Mouse (Mus musculus): ENCODE results near the gene Ccser1.

GRCm38 (mm10) chr6:61189029-61189428 is 8.9 kb downstream of the Ccser1 start:
- TF ChIP-seq EP300 (optimal IDR thresholded peaks at IDR 0.05), result no peak
- TF ChIP-seq CTCF (IDR thresholded peaks at IDR 0.05; ENCODE audit: low read depth), result no peak

Measured in stomach, postnatal 0 days (tissue).